Mouse (Mus musculus) mouse trophoblast stem cell (cell line): Measurements from ENCODE around the gene Gpbp1.

ENCODE experiments used
- in situ Hi-C, 2 experiments: fragments of 300-500 bp; cut with MseI, MboI; formaldehyde crosslinking; loops; 2 replicates in 1 of 2; 3 replicates in 1 of 2; pipeline ENCODE4 v1.15.1; 2025

Gpbp1 gene

DNA sequence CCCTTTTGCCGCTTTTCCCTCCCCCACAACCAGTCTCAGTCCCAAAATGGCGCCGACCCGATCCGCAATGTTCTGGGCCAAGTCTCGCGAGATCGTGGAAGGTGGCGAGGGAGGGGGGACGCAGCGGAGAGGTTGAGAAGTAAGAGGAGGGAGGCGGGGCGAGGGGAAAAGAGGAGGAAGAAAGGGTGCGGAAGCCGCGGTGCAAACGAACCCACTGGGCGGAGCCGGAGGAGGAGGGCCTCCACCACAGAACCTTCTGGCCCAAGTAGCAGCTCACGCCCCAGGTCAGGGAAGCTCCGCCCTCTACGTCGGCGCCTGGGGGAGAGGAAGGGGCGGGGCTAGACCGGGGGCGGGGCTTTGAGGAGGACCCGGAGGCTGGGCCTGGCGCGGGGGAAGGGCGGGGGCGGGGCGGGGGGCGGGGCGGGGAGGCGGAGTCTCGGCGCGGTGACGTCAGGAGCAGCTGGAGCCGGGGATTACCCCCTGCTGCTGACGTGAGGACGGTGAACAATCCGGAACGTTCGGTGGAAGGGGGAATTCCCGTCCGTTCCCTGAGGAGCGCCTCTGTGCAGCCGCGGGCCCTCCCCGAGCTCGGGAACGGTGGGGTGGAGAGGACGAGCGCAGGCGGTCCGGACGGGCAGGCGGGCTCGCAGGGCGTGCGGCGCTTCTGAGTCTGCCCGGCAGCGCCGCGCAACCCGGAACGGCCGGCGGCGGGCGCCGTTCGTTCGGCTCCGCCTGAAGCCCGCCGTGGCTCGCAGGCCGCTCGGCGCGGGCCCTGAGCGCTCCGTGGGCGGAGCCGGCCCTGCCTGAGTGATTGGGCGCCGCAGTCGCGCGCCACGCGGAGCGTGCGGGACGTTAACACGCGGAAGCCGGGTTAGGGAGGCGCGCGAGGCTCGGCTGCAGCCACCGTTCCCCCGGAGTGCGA lies at the start of gene Gpbp1:
Gene Gpbp1, minus strand, starts transcription at position 310 of the 922 bp plus-strand sequence.
- in situ Hi-C loops, result no loop called here

DNA sequence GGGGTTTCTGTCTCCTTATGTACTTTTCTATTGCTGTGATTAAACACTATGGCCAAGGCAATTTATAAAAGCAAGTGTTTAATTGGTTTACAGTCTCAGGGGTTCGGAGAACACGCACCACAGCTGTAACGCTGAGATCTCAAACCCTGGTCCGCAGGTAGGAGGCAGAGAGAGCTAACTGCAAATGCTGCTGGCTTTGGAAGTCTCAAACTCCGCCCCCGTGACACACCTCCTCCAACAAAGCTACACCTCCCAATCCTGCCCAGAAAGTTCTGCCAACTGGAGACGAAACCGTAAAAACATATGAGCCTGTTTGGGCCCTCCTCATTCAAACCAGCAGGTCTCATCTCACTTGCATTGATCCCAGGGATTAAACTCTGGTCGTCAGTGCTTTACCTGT lies 47.8 kb upstream of the Gpbp1 start:
- in situ Hi-C loops, result no loop called here

DNA sequence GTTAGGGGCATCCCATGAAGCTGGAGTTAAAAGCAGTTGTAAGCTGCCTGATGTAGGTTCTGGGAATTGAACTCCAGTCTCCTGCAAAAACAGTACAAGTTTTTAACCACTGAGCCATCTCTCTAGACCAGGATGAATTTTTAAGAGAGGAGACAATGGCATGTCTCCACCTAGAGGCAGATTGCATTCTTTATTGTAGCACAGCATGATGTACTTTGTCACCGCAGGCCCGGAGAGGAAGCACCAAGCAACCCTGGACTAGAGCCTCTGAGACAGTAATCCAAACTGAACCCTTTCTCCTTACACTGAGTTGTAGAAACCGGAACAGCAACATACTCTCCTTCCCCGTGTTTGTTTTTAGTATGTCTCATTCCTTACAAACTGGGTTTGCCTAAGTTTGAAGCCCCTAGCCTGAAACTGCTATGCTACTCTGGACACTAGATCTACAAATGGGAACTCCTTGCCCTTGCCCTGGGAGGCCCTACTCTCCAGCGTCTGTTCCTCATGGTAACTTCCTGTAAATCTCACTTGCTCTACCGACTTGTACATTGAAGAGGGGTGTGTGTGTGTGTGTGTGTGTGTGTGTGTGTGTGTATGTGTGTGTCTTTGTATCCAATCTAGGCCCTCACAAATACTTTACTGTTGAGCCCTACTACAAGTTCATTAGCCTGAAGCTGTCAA lies 46.4 kb upstream of the Gpbp1 start:
- in situ Hi-C loops, result no loop called here

DNA sequence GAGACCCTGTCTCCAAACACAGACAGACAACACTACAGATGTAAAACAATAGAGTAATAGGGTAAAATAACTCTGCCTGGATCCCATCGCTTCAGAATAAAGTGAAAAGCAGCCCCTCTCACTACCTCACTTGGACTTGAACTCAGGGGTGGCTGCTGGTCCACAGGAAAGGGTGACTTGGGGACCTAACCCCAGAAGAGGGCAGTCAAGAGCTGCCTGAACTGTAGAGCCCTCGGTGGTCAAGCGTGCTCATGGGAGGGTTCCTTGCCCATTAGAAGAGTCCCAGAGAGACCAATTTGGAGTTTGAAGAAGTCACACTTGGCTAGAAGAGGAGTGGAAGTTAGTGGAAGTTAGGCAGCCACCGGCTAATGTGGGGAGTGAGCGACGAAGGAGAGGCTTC lies 44.2 kb upstream of the Gpbp1 start:
- in situ Hi-C loops, result no loop called here

DNA sequence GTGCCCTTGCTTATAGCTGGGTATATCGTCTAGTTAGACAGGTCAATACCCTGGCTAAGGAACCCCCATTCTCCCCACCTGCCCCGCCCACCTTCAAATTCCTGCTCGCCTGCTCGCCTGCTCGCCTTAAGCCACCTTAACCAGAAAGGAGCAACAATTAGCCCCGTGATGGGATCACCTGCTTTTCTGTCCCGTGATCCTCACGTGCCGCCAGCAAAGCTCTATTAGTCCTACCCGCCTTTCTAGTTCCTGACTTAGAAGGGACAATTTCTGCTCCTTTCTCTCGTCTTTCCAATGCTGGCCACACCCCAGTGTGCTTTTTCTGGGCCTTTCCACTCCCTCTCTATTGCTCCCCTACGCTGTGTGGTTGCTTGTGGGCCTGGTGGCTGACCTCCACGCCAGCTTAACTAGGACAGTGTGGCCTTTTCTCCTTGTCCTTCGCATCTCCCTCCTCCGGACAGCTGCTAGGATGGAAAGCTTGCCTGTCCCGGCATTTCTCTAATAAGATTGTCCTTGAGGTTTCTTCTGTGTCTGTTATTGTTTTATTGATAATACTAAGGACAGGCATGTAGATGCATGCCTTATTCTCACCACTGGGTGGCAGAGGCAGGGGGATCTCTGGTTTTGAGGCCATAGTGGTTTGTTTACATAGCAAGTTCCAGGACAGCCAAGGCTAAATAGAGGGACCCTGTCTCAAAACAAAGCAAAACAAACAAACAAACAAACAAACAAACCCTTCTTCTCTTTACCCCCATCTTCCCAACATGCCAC lies 42.5 kb upstream of the Gpbp1 start:
- in situ Hi-C loops, result no loop called here

DNA sequence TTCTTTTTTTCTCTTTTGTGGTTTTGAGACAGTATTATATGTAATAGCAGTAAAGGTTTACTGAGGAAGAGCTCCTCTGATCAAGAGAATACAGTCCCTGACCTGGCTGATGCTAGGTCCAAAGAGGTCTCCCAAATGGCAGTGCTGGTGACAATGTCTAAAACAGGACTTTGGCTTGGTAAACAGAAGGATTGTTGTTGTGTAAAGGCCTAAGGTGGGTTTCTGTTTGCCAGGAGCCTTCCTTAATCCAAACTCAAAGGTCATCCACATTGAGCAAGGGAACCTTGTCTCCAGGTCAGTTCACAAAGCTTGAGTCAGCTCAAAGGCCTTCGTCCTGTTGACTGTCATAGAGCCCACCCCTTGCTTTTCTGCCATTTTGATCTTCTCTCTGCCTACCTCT lies 41.8 kb upstream of the Gpbp1 start:
- in situ Hi-C loops, result no loop called here

DNA sequence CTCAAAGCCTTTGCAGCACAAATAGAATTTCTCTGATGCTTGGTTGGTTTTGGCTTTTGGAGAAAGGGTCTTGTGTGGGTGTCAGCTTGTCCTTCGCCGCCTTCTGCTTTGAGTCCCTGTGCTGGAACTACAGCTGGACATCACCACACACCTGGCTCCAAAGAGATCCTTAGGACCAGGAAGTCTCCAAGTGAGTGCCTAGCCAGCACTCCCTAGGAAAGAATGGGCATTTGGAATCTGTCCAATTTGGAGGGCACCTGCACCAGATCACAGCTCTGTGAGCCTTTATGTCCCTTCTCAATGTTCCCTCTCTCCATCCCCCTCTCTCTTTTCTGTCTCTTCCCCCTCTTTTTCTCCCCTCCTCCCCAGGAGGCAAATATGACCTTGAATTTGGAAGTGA lies 34.4 kb upstream of the Gpbp1 start:
- in situ Hi-C loops, result no loop called here

DNA sequence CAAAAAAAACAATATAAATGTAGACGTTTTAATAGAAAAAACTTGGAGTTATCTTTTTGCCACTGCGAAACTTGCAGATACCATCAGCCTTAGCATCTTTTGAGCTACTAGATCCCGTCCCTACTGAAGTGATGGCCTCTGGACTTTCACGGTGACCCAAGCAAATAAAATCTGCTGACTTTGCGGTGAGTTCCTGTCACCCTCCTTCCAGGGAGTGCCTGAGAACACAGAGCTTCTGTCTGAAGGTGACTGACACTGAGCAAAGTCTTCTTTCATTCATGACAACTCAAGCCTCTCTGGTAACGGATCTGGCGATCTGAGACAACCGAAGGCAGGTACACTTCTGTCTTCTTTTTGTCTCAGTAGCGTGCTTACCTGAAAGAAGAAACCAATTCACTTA lies 32.4 kb upstream of the Gpbp1 start:
- in situ Hi-C loops, result no loop called here

DNA sequence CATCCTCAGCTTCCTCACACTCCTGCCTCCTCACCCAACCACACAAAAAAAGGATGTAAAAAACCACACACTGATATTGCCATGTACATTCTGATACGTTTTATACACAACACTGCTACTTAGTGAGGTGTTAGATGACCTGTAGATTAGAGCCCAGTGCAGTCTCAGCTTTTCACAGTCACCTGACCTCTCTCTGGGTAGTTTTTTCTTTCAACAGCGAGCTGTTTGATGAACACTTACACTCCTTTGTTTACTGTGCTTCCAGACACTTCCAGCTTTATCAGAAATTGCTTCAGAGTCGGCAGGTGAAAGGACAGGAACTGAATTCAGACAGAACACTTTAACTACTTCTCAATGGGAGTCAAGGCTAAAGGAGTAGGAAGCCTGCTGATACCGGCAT lies 30.5 kb upstream of the Gpbp1 start:
- in situ Hi-C loops, result no loop called here

DNA sequence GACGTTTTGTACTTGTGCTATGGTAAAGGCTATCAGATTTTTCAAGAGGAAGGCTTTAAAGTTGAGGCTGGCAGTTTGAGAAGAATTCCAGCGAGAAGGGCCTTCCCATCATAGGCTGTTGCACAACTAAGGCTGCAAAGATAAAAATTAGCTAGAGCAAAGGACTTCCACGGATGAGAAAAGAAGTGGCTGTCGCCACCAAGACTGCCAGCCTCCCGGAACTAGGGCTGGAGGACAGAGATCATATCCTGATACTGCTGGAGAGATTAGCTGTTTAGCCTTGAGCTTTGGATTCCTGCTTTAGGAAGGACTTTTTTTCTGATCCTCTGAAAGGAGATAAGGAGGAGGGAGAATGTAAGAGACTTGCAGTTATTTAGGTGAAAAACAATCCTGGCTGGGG lies 28.4 kb upstream of the Gpbp1 start:
- in situ Hi-C loops, result no loop called here

DNA sequence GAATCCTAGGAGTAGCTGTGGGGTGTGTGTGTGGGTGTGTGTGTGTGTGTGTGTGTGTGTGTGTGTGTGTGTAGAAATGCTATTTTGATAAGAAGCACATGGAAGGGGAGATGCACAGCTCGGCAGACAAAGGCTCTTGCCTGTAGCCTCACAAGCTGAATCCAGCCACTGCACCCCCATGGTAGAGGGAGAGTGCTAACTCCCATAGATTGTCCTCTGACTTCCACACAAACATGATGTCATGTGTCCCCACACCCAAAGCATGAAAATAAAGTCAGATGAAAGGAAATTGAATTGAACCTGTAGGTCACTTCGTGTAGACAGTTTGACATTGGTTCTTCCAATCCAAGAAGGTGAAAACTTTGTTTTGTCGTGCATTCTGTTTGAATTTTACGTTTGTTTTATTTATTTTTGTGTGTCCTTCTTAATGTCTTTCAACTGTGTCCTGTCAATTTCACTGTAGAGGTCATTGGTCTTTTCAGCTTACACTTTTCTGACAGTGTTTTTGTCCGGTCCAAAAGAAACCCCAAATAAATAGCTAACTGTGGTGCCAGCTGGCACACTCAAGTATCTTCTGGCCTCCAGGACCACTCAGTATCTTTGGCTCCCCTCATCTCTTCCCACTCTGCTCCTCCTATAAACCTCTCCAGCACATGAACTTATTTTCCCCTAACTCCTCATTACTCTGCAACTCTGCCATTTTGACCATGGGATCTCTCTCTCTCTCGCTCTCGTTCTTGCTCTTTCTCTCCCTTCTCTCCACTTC lies 26.7 kb upstream of the Gpbp1 start:
- in situ Hi-C loops, result no loop called here

DNA sequence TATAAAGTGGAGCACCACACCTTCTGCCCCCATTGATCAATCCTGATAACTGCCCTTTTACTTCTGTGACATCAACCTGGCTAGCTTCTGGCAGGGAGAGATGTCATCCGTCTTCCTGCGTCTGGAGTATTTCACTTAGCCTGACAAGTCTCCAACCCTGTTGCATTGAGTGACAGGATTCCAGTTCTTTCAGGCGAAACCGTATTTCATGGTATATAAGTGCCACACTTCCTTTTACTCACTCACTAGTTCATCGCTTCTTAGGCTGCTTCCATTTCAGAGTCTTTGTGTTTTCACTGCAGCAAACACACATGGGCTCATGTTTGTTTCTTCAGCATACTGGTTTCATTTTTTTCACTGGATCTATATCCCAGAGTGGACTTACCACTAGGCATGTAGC lies 19.5 kb upstream of the Gpbp1 start:
- in situ Hi-C loops, result no loop called here

DNA sequence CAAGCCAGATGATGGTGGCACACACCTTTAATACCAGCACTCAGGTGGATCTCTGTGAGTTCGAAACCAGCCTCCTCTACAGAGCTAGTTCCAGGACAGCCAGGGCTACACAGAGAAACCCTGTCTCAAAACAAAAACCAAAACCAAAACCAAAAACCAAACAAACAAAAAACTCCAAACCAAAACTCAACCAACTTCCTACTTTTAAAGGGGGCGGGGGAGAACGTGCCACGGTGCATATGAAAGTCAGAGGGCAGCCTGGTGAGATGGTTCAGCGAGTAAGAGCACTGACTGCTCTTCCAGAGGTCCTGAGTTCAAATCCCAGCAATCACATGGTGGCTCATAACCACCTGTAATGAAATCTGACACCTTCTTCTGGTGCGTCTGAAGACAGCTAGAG lies 18.7 kb upstream of the Gpbp1 start:
- in situ Hi-C loops, result no loop called here

DNA sequence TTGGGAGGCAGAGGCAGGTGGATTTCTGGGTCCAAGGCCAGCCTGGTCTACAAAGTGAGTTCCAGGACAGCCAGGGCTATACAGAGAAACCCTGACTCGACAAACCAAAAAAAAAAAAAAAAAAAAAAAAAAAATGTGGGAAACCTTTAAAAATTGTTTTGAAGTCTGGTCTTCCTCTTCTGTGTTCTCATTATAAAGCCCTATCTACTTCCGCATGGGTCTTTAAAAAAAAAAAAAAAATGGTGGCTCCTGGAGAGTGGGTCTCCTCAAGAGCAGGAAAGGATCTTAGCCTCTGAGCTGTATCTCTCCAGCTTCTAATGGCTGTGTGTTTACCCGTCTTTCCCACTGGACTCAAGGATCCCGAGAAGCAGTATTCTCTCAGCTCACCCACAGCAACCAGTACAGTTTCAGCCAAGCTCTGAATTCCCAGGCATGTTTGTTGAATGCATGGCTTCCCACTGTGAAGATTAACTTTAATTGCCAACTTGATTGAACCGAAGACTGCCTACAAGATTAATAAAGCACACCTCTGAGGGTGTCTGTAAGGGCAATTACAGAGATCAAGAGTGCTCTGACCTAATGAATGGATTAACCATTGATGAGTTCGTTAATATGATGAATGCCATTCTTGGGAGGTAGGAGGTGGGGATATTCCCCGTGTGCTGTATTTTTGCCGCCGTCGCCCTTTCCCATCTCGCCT lies 4.6 kb upstream of the Gpbp1 start:
- in situ Hi-C loops, result no loop called here

DNA sequence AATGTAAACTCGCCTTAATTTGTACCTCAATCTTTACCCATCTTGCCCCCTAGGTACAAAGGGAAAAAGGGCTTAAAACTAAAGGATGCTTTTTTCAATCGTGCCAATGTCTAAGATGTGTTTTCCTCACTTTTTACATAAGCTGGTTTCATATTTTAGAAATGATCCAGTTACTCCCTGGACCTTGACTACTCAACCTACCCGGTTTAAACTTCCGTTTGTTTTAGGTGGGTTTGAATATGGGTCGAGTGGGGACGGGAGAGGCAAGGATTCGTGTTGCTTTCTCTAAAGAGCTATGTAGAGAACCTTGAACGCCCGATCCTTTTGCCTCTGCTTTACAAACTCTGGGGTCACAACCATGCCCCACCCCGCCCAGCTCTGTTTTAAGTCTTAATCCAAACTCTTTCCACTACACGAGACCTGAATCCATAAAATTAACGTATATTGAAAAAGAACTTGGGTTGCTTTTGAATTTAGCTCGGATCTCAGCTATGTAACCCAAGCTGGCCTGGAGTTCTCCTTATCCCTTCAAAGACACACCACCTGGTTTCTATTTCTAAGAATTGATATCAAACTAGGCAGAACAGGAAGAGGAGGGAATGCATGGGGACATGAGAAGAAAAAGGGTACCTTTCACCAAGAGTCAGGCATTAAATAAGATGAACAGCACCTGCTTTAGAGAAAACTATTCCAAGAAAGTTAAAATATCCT lies 1.3 kb upstream of the Gpbp1 start:
- in situ Hi-C loops, result no loop called here

DNA sequence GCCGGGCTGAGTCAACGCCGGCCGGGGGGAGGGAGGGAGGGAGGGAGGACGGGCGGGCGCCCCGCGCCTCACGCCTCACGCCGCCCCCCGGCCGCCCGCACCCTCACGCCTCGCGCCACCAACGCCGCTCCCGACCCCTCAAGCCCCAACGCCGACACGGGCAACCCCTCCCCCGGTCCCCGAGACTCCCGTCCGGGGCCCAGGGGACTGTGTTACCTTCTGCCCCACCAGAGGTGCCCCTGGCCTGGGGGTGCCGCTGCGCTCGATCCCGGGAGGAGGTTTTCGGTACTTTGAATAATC lies 459 bp downstream of the Gpbp1 start:
- in situ Hi-C loops, result no loop called here

DNA sequence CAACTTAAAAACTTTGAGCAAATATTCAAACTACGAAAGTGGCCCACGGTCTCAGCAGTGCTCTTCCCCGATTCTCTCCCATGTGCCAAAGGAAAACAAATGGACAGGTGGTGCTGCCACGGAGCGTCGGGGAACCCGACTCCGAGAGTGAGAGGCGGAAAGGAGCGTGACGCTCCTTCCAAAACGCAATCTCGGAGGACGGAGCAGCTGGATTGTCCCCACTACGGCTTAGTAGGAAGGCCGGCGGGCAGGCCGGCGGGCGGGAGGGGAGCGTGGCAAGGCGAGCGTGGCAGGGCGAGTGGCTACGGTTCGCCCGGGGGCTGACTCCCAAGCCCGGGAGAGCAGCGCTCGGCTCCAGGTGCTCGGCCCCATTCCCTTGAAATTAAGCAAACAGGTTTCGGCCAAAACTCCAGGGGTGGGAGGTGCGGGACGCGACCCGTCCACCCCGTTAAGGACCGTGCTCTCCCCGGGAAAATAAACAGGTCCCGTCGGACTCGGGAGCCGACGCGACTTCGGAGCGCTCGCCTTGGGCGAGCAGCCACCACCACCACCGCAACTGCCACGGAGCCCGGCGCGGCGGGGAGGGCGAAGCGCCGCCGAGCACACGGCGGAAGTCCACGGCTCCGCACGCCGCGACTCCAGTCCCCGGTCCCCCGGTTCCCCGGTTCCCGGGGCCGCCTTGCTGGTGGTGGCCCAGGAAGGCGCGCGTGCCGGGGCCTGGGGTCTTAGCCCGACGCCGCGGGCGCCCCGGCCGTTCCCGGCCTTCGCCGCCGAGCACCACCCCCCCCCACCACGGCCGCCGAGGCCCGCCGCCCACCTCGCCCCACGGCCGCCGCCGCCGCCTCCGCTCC lies 1.0 kb downstream of the Gpbp1 start:
- in situ Hi-C loops, result no loop called here

DNA sequence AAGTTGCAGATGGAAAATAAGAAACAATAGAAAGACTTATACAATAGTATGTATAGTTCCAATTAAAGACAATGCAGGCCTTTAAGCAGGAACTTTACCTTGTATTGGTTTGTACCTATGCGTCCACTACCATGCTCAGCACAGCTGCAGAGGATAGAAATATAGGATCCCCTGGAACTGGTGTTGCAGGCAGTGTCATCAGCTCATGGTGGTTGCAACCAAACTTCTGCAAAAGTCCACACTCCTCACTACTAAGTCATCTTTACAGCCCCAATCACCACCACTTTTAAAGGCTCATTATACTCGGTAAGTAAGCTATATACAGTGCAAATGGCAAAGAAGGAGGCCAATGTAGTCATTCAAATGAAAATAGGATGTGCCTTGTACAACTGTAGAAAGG lies 12.2 kb downstream of the Gpbp1 start:
- in situ Hi-C loops, result no loop called here

DNA sequence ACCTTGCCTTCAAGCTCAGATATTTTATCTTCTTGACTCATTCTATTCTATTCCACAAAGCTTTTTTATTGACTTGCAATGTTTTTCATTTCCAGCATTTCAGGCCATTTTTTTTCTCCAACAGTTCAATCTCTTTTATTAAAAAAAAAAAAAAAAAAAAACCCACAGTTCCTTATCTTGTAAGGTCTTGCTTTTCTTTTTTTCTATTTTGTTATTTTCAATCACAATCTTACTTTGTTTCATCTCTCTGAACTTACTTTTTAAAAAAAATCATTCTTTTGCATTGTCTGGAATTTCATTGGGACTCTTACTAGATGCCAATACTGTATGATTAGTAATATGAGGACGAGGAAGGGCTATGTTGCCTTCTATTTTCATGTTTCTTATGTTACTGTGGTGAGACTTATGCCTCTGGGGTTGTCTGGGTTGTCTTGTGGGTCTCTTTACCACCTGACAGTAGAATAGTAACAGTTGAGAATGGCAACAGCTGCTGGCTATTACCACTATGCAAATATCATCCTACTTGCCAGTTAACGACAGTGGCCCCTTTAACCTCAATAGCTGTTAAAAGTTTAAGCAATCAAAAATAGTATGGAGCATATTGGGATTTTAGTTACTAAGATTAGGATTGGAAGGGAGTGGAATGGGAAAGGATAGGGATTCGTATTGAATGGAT lies 19.2 kb downstream of the Gpbp1 start:
- in situ Hi-C loops, result no loop called here
